In the genomic region with DNA sequence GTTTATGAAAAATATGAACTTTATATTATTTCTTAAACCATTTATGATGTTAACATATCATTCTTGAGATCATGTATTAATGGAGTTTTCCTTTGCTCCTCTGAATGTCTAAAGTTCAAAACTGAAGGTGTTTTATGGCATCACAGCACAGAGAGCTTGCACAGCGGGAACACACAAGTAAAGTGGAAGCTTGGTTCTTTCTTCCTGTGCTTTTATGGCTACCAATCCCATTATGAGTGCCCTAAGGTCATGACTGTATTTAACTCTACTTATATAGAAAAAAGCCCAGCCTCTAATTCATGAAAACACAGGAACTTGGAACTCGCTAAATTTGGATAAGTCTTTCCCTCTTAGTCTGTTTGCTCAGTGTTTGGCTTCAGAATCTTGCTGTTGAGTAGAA, we compare ENCODE assay signal across 21 mouse cellular contexts.
"Had no signal": no experiment of that assay in that cellular context is flagged by ENCODE, and none has a peak within 500 bp of the region (broad histone marks: within the 10 kb centered on the region; RNA-seq: fewer than 3 reads in every experiment).

No protein-coding gene starts in this region.

- H3K4me2 ChIP-seq: limb, embryonic 12.5 days; limb, embryonic 15.5 days; liver, embryonic 11.5 days; lung, embryonic 15.5 days; midbrain, embryonic 12.5 days; midbrain, embryonic 15.5 days; neural tube, embryonic 13.5 days had no signal

- DNase-seq: kidney, adult 2 months; kidney, postnatal 25 days; layer of hippocampus, postnatal 36 days; liver, postnatal 0 days; lung, postnatal 10 days; lung, postnatal 4 days; retina, postnatal 1 day; right cerebral cortex, postnatal 25 days; spleen, adult 18-20 months; thymus, adult 18-20 months; thymus, postnatal 36 days had no signal

- H3K36me3 ChIP-seq: limb, embryonic 12.5 days; limb, embryonic 15.5 days; lung, embryonic 15.5 days; midbrain, embryonic 12.5 days; midbrain, embryonic 15.5 days; neural tube, embryonic 13.5 days had no signal

- ATAC-seq: liver, postnatal 0 days; midbrain, embryonic 15.5 days had no signal

- H3K4me3 ChIP-seq: left cerebral cortex, adult 2 months; limb, embryonic 12.5 days; limb, embryonic 15.5 days; lung, embryonic 15.5 days; midbrain, embryonic 12.5 days; midbrain, embryonic 15.5 days; myocyte; neural tube, embryonic 13.5 days had no signal

- H3K27me3 ChIP-seq: limb, embryonic 12.5 days; limb, embryonic 15.5 days; lung, embryonic 15.5 days; midbrain, embryonic 12.5 days; midbrain, embryonic 15.5 days; neural tube, embryonic 13.5 days had no signal

- H3K9me3 ChIP-seq: limb, embryonic 12.5 days; limb, embryonic 15.5 days; lung, embryonic 15.5 days; midbrain, embryonic 12.5 days; midbrain, embryonic 15.5 days; neural tube, embryonic 13.5 days had no signal

- H3K4me1 ChIP-seq: limb, embryonic 12.5 days; limb, embryonic 15.5 days; lung, embryonic 15.5 days; midbrain, embryonic 12.5 days; midbrain, embryonic 15.5 days; neural tube, embryonic 13.5 days had no signal

- H3K27ac ChIP-seq: left cerebral cortex, adult 2 months; limb, embryonic 12.5 days; limb, embryonic 15.5 days; liver, embryonic 14.5 days; lung, embryonic 15.5 days; midbrain, embryonic 12.5 days; midbrain, embryonic 15.5 days; neural tube, embryonic 13.5 days had no signal

- H3K9ac ChIP-seq: limb, embryonic 12.5 days; limb, embryonic 15.5 days; liver, embryonic 14.5 days; liver, postnatal 0 days; lung, embryonic 15.5 days; midbrain, embryonic 12.5 days; midbrain, embryonic 15.5 days; neural tube, embryonic 13.5 days had no signal
